Mouse (Mus musculus) ES-E14 (cell line): ENCODE data around the gene Mypop.

Experiments used
- CHD2 ChIP-seq: IDR thresholded peaks from 2 replicates; pipeline ENCODE4 v1.6.1; 2014; ENCODE audit warnings: mild to moderate bottlenecking, low read depth, low read length, inconsistent platforms
- HCFC1 ChIP-seq: IDR thresholded peaks from 2 replicates; pipeline ENCODE4 v1.6.1; 2012; ENCODE audit warnings: low read length, inconsistent platforms, borderline replicate concordance; ENCODE audit not compliant: insufficient read depth
- MAFK ChIP-seq: IDR thresholded peaks from 2 replicates; pipeline ENCODE4 v1.6.1; 2014; ENCODE audit warnings: mild to moderate bottlenecking, low read depth, low read length, inconsistent platforms; ENCODE audit not compliant: insufficient read depth
- ZNF384 ChIP-seq: IDR thresholded peaks from 2 replicates; pipeline ENCODE4 v1.6.1; 2012; ENCODE audit warnings: low read depth, low read length, inconsistent platforms

GRCm38 (mm10) chr7:18962795-18963194 lies 28.2 kb upstream of the Mypop start:
- TF ChIP-seq CHD2 = no peak
- no peak for TF ChIP-seq HCFC1
- no peak for TF ChIP-seq MAFK
- TF ChIP-seq ZNF384 = no peak
